Comparison of ENCODE assay signal across 7 mouse cellular contexts in genomic region chr7:28382981-28383396, GRCm38 (mm10). TPM values are rescaled to one million over a fixed set of nuclear protein-coding genes. Genes with fewer than 3 reads are reported as not detected.
DNase-seq lines count a peak whose midpoint lies in the region; ATAC-seq lines count a peak whose summit lies in the region.

No protein-coding gene starts in this region.

- H3K36me3 ChIP-seq in intestine, embryonic 14.5 days (ENCODE audit: control insufficient read depth, insufficient read depth, low read length): peaks cover 25% of the 10 kb centered on the region
- H3K36me3 ChIP-seq in limb, embryonic 13.5 days: peaks cover 25% of the 10 kb centered on the region

- H3K4me1 ChIP-seq in intestine, embryonic 14.5 days (replicated peaks; ENCODE audit: control insufficient read depth, insufficient read depth, low read length): peaks cover 41% of the 10 kb centered on the region
- H3K4me1 ChIP-seq in limb, embryonic 13.5 days: peaks cover 57% of the 10 kb centered on the region

- H3K27ac ChIP-seq in intestine, embryonic 14.5 days (ENCODE audit: low read depth): peak overlapping the region; percentile 100
- H3K27ac ChIP-seq in limb, embryonic 13.5 days: peak overlapping the region; percentile 97

- 53% methylated on average over 11 of the region's 11 CpGs for WGBS in intestine, embryonic 14.5 days
- 69% methylated on average over 11 of the region's 11 CpGs for WGBS in limb, embryonic 13.5 days

- H3K9me3 ChIP-seq in intestine, embryonic 14.5 days (ENCODE audit: control insufficient read depth, low read length): no peaks in the 10 kb centered on the region
- H3K9me3 ChIP-seq in limb, embryonic 13.5 days: no peaks in the 10 kb centered on the region

- DNase-seq in CD4-positive helper T cell, adult 2 months (ENCODE audit: low read depth, low spot score): peak; percentile 95
- DNase-seq in MN1 (ENCODE audit: low spot score): peak; percentile 87
- peak; percentile 62 for DNase-seq in intestine, embryonic 14.5 days (ENCODE audit: low spot score)
- DNase-seq in naive thymus-derived CD4-positive, alpha-beta T cell, adult 2 months (ENCODE audit: low read depth): peak; percentile 88
- DNase-seq in thymus, postnatal 4 days: peak; percentile 79

- no peaks in the 10 kb centered on the region for H3K27me3 ChIP-seq in intestine, embryonic 14.5 days (replicated peaks; ENCODE audit: control insufficient read depth, insufficient read depth, low read length)
- H3K27me3 ChIP-seq in limb, embryonic 13.5 days: no peaks in the 10 kb centered on the region

- no peak overlapping the region for H3K4me3 ChIP-seq in intestine, embryonic 14.5 days (ENCODE audit: low read depth, low read length)
- H3K4me3 ChIP-seq in limb, embryonic 13.5 days: no peak overlapping the region

- H3K4me2 ChIP-seq in intestine, embryonic 14.5 days (ENCODE audit: low read length): peak overlapping the region; percentile 69
- H3K4me2 ChIP-seq in limb, embryonic 13.5 days (replicated peaks): peak overlapping the region; percentile 75

- H3K9ac ChIP-seq in intestine, embryonic 14.5 days (ENCODE audit: low read length): no peak overlapping the region
- H3K9ac ChIP-seq in limb, embryonic 13.5 days: peak overlapping the region; percentile 13; the same call in 1 of the 2 replicates

- peak; percentile 26; the same call in 1 of the 2 replicates for ATAC-seq in erythroid progenitor cell, adult 5-6 weeks (replicated peaks; ENCODE audit: low FRiP score, poor library complexity, severe bottlenecking)
- ATAC-seq in intestine, embryonic 14.5 days (replicated peaks; ENCODE audit: low FRiP score, low TSS enrichment, low read depth): peak; percentile 29; the same call in 1 of the 2 replicates
- ATAC-seq in limb, embryonic 13.5 days (ENCODE audit: low FRiP score, low read depth): no peak

RNA-seq across cellular contexts. Expression of gene Zfp36, which starts 2.9 kb away (rescaled TPM):
- 39.8 and 50.5 TPM in 2 replicates for total RNA-seq in erythroid progenitor cell, adult 5-6 weeks (2015; ENCODE audit: low replicate concordance)
- total RNA-seq in erythroid progenitor cell, adult 5-6 weeks (2017; ENCODE audit: low replicate concordance): 3.9 and 6.4 TPM in 2 replicates
- 19.0 and 21.9 TPM in 2 replicates for polyA plus RNA-seq in intestine, embryonic 14.5 days (2014; fragmentation: Nextera tagmentation; extraction: Ambion mirVana)
- 8.9 and 10.3 TPM in 2 replicates for polyA plus RNA-seq in limb, embryonic 13.5 days (2015; fragmentation: Nextera tagmentation; extraction: Ambion mirVana)

RNA-seq across cellular contexts. Expression of gene Med29, which starts 9.5 kb away (rescaled TPM):
- total RNA-seq in erythroid progenitor cell, adult 5-6 weeks (2015; ENCODE audit: low replicate concordance): 0.84 and 13.0 TPM in 2 replicates
- total RNA-seq in erythroid progenitor cell, adult 5-6 weeks (2017; ENCODE audit: low replicate concordance): 2.6 and 4.4 TPM in 2 replicates
- polyA plus RNA-seq in intestine, embryonic 14.5 days (2014; fragmentation: Nextera tagmentation; extraction: Ambion mirVana): 53.3 and 60.2 TPM in 2 replicates
- 47.9 and 55.0 TPM in 2 replicates for polyA plus RNA-seq in limb, embryonic 13.5 days (2015; fragmentation: Nextera tagmentation; extraction: Ambion mirVana)

RNA-seq across cellular contexts. Expression of gene Paf1, which starts 9.8 kb away (rescaled TPM):
- 21.4 and 56.6 TPM in 2 replicates for total RNA-seq in erythroid progenitor cell, adult 5-6 weeks (2015; ENCODE audit: low replicate concordance)
- 32.5 and 42.5 TPM in 2 replicates for total RNA-seq in erythroid progenitor cell, adult 5-6 weeks (2017; ENCODE audit: low replicate concordance)
- 64.4 and 71.6 TPM in 2 replicates for polyA plus RNA-seq in intestine, embryonic 14.5 days (2014; fragmentation: Nextera tagmentation; extraction: Ambion mirVana)
- polyA plus RNA-seq in limb, embryonic 13.5 days (2015; fragmentation: Nextera tagmentation; extraction: Ambion mirVana): 77.9 and 89.5 TPM in 2 replicates

RNA-seq across cellular contexts. Expression of gene Plekhg2, which starts 10.6 kb away (rescaled TPM):
- total RNA-seq in erythroid progenitor cell, adult 5-6 weeks (2015; ENCODE audit: low replicate concordance): 2.1 and 5.8 TPM in 2 replicates
- total RNA-seq in erythroid progenitor cell, adult 5-6 weeks (2017; ENCODE audit: low replicate concordance): 1.0 and 3.1 TPM in 2 replicates
- 54.3 and 68.4 TPM in 2 replicates for polyA plus RNA-seq in intestine, embryonic 14.5 days (2014; fragmentation: Nextera tagmentation; extraction: Ambion mirVana)
- 89.5 and 98.3 TPM in 2 replicates for polyA plus RNA-seq in limb, embryonic 13.5 days (2015; fragmentation: Nextera tagmentation; extraction: Ambion mirVana)

RNA-seq across cellular contexts. Expression of gene Rps16, which starts 32.5 kb away (rescaled TPM):
- 892 and 1,114 TPM in 2 replicates for total RNA-seq in erythroid progenitor cell, adult 5-6 weeks (2015; ENCODE audit: low replicate concordance)
- total RNA-seq in erythroid progenitor cell, adult 5-6 weeks (2017; ENCODE audit: low replicate concordance): 132 and 239 TPM in 2 replicates
- polyA plus RNA-seq in intestine, embryonic 14.5 days (2014; fragmentation: Nextera tagmentation; extraction: Ambion mirVana): 1,380 and 1,495 TPM in 2 replicates
- polyA plus RNA-seq in limb, embryonic 13.5 days (2015; fragmentation: Nextera tagmentation; extraction: Ambion mirVana): 908 and 932 TPM in 2 replicates
